Mouse (Mus musculus) liver, postnatal 0 days (tissue): ENCODE measurements around the gene Prex1.

Source experiments
- CTCF ChIP-seq: sonication (generic); IDR thresholded peaks from 2 replicates; pipeline ENCODE4 v1.5.1; 2016; ENCODE audit warnings: antibody characterized with exemption, low read depth
- EP300 ChIP-seq: IDR thresholded peaks from 2 replicates; pipeline ENCODE4 v1.6.1; 2016; ENCODE audit warnings: antibody characterized with exemption, low read depth, mild to moderate bottlenecking

DNA sequence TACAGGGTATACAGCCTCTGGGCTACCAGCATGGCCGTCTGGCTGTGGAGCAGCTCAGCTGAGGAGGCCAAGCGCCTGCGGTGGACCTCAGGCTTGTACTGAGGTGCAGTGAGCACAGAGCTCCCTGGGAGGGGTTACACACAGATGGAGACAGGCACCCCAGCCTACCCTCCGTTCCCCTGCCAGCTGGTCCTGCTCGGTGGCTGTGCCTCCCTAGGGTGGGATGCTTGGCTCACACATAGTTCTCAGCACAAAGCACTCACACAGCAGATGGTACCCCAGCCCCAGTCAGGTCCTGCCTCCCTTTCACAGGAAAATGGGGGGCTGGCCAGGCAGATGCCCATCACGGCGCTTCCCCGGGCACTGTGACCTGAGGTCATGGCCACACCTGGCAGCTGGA lies 163.8 kb downstream of the Prex1 start:
- TF ChIP-seq CTCF, result no peak
- TF ChIP-seq EP300, result no peak
